Mouse (Mus musculus): ENCODE data around the gene Kctd21.

Kctd21 gene

GRCm38 (mm10) chr7:97388541-97388940 lies 56.4 kb downstream of the Kctd21 start:
- no peak for DNase-seq

DNA sequence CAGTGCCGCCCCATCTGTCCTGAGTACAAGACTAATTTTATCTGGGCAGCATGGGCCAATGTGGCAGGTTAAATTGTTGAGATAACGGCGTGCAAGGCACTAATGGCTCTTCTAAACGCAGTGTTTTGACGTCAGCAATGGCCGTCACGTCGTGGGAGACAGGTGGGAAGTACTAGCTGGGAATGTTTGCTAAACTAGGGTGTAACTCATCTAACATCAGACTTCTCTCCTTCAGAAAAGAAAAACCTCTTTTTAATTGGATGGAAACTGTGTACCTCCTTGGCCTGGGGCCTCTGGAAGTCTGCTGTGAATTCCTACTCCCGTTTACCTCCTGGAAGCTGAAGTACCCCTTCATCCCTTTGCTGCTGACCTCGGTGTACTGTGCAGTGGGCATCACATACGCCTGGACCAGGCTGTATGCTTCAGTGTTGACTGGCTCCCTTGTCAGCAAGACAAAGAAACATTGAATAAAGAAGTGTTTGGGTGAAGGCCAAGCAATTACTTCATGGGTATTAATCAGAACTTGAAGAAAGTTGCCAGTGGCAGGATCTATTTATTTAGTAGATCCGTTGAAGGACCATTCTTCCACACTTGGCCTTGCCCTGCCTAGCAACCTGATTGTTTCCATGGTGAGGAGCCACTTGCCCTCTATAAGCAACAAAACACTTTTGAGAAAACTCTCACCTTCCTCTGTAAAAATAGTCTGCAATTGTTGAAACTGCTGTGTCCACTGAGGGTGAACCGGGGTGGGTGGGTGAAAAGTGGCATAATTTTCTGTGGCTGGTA lies 59.4 kb downstream of the Kctd21 start:
- DNase-seq, result no peak

DNA sequence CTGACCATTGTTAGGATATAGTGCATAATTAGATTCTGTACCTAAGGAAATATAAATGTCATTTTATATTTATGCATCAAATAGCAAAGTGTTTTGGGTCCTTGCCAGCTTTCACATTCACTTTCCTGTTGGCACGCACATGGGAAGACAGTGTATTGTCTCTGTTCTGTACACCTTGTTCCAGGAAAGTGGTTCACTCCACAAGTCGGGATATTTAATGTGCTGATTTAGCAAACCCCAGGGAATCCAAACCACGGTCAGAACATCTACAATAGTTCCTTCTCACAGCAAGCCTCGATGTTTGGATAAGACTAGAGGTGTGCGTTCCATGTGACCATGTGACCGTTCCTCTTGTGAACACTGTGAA lies 59.9 kb downstream of the Kctd21 start:
- no peak for DNase-seq

GRCm38 (mm10) chr7:97394375-97394774 lies 62.2 kb downstream of the Kctd21 start:
- DNase-seq, result no peak

GRCm38 (mm10) chr7:97398943-97399342 lies 66.8 kb downstream of the Kctd21 start:
- DNase-seq, result no peak

All from thymus, postnatal 25 days (tissue).